Mouse (Mus musculus) naive thymus-derived CD4-positive, alpha-beta T cell, adult 2 months (primary cell): ENCODE data around the gene Tenm4.

Experiments
- DNase-seq: peaks from one replicate; pipeline ENCODE4 v3.0.0-alpha.2; 2011; ENCODE audit warnings: low read depth

Tenm4 gene

GRCm38 (mm10) chr7:96734315-96735058 lies 563.4 kb downstream of the Tenm4 start:
- peak; percentile 6 for DNase-seq

- DNase-seq = no peak
Measured at GRCm38 (mm10) chr7:96740631-96741030, 569.6 kb downstream of the Tenm4 start.

DNA sequence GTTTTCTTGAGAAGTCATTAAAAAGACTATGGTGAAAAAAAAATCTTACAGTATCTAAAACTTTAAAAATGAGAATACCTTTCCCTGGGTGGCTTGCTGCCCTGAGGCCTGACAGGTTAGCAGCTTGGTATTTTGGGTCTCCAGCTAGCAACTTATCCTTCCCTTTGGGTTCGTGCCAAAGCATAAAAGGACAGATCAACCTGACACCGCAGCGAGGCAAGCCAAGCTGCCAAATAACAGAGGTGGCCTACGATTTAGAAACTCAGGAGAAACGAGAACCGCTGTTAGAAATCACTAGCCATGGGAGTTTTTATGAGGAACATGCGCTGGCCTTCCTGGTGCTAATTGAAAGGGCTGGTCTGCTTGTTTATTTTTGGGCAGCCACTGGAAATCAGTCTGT lies 571.2 kb downstream of the Tenm4 start:
- no peak for DNase-seq

DNA sequence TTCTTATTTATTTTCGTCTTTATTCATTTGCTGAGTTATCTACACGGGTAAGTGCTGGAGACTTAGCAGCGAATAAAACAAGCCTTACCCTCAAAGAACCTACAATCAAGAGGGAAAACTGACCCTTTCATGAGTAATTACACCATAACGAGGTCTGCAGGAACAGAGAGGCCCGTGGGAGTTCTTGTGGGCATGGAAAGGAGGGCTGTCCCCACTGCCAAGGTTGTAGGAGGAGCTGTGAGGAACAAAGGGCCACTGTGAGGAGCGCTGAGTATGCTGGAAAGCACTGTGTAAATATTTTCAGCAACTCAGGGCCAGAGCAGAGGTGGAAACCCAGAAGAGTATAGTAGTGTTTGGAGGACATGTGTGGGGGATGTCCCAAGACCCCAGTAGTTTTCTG lies 574.9 kb downstream of the Tenm4 start:
- DNase-seq = no peak

GRCm38 (mm10) chr7:96746706-96747105 lies 575.7 kb downstream of the Tenm4 start:
- no peak for DNase-seq

- no peak for DNase-seq
Measured at GRCm38 (mm10) chr7:96748538-96749045, 577.5 kb downstream of the Tenm4 start.

GRCm38 (mm10) chr7:96749753-96750152 lies 578.7 kb downstream of the Tenm4 start:
- DNase-seq = no peak

GRCm38 (mm10) chr7:96751236-96751635 lies 580.2 kb downstream of the Tenm4 start:
- DNase-seq = no peak

GRCm38 (mm10) chr7:96752776-96753175 lies 581.7 kb downstream of the Tenm4 start:
- no peak for DNase-seq

DNA sequence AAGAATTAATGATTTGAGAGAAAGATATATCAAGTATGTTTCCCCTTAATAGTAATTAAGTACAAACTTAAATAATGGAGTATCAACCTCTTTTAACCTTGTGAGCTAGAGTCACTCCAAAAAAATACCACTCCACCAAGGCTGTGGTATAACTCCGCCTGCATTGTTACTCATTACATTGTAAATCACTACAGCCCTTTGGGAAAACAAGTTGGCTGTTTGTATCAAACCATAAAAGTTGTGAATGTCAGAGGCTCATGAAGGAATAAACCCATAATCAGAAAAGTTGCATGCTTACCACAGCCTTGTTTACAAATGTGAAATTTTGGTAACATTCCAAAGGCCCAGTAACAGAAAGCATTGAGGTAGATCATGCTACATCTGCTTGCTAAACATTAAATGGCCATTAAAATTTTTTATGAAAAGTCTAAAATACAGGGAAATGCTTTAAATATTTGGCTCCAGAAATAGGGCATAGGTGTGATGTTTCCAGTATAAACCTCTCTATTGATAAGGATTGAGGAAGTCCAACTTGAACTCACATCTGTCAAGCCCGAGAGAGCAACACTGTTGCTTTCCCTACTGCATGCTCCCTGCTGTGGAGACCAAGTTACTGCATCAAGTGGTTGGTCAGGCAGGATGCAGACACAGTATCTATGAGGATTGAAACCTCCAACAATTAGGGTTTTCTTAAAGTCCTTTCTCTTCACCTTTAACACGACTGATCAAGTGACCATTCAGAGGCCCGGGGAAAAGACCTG lies 582.5 kb downstream of the Tenm4 start:
- no peak for DNase-seq

DNA sequence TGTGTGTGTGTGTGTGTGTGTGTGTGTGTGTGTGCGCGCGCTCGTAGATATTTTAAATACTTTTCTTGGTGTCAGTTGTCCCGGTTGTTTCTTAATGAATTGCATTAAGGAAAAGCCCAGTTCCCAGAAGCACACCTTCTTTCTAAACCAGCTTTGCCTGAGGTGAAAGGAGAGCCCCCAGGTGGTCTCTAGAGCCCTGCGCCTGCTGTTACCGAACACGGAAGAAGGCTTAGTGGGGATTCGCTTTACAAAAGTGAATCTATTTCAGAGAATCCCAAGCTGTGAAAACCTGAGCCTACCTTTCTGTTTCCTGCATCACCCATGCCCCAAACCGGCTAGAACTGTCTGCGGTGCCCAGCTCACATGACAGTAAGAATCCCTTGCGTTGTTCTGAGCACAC lies 583.1 kb downstream of the Tenm4 start:
- no peak for DNase-seq

- DNase-seq = no peak
Measured at GRCm38 (mm10) chr7:96755459-96756094, 584.5 kb downstream of the Tenm4 start.

GRCm38 (mm10) chr7:96756104-96756742 lies 585.2 kb downstream of the Tenm4 start:
- DNase-seq = no peak

- DNase-seq = no peak
Measured at GRCm38 (mm10) chr7:96757067-96757466, 586.0 kb downstream of the Tenm4 start.

- DNase-seq = no peak
Measured at GRCm38 (mm10) chr7:96760208-96760607, 589.2 kb downstream of the Tenm4 start.

DNA sequence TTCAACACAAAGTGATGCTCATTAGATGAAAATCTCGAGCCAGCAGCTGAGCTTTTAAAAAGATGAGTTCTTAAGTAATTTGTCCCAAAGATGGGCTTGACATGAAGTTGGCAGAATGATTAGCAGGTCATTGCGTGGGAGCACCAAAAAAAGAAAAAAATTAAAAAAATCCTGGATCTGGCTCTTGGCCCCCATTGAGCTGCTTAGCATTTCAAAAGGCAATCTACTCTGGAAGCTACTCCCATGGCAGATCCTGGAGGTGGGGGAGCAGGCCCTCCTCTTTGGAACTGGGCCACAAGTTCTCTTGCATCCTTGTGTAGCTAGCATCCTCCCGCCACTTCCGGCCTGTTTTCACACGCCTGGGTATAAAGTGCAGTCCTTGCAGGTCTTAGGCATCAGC lies 590.1 kb downstream of the Tenm4 start:
- DNase-seq = no peak

- DNase-seq = no peak
Measured at GRCm38 (mm10) chr7:96765321-96765960, 594.4 kb downstream of the Tenm4 start.

DNA sequence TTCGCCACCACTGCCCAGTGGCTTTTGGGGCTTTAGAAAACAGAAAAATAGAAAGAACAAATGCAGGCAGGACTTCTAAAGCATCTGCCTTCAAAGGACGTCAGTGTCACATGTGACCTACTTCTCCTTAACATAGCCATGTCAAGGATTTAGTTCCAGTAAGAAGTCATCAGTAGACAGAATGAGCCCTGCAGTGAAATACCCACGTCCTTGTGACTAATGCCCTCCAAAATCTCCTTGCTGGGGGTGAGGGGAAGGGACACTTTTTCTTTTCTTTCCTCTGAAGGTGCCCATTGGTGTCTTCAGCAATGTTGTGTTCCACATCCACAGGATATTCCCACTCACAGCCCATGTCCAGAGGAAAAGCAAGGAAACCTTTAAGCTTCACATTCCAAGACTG lies 596.0 kb downstream of the Tenm4 start:
- DNase-seq = no peak

- no peak for DNase-seq
Measured at GRCm38 (mm10) chr7:96768718-96769117, 597.7 kb downstream of the Tenm4 start.

- DNase-seq = peak; percentile 22
Measured at GRCm38 (mm10) chr7:96769784-96770183, 598.7 kb downstream of the Tenm4 start.

GRCm38 (mm10) chr7:96772966-96773365 lies 601.9 kb downstream of the Tenm4 start:
- no peak for DNase-seq
